Mouse (Mus musculus) bone marrow macrophage, adult 2 months (primary cell): ENCODE data around the gene Stra6.

Experiments used
- CTCF ChIP-seq: IDR thresholded peaks from 2 replicates; pipeline ENCODE4 v1.5.1; 2012; ENCODE audit warnings: low read depth, mild to moderate bottlenecking, low read length, moderate library complexity
- POLR2A ChIP-seq: IDR thresholded peaks from 2 replicates; pipeline ENCODE4 v1.6.1; 2012; ENCODE audit warnings: mild to moderate bottlenecking, low read depth, low read length, borderline replicate concordance

DNA sequence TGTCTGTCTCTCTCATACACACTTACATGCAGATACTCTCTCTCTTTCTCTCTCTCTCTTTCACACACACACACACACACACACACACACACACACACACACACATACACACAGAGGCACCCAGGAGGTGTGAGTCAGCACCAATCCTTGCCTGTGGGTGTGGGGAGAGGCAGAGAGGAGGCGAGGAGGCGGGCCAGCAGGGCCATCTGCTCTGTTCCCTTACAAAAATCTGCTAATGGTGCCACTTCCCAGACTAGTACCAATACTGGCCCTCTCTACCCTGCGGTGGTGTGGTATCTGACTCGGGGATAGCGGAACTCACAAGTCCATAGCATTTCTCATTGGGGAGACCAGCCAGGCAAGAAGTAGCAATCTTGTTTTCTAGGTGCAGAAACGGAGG lies 47.8 kb downstream of the Stra6 start:
- TF ChIP-seq CTCF (no peak), POLR2A (no peak)
